Mouse (Mus musculus): ENCODE measurements around the gene Olfr1357. TPM values are rescaled to one million over a fixed set of nuclear protein-coding genes. Genes with fewer than 3 reads are reported as not detected.
A peak's percentile ranks its signal among the peaks of the same experiment; 100 is the strongest.

Olfr1357 gene
- total and polyA plus RNA-seq, 3 experiments, result not detected

DNA sequence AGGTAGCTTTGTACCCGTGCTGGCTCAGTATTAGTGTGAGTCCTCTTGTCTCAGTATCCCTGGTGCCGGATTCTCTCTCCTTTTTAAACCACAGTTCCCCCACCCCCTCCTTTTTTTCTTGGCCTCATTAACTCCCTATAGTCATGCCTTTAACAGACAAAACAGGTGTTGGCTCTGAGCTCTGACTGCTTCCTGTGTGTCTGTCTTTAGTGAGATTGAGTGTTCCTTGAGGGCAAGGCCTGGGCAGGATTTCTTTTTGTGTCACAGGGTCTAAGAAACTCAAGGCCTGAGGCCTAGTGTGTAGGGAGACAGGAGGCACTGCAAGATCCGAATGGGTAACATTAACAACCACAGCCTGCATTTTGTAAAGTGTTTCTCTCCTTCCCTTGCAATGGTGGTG lies 39.7 kb downstream of the Olfr1357 start:
- Histone ChIP-seq H3K36me3 (ENCODE audit: control insufficient read depth, insufficient read depth, low read length) (no peaks in the 10 kb centered on the region), H3K9ac (ENCODE audit: low read depth, low read length) (no peak overlapping the region), H3K4me3 (no peak overlapping the region), H3K27me3 (ENCODE audit: control insufficient read depth, insufficient read depth, low read length) (no peaks in the 10 kb centered on the region), H3K4me1 (ENCODE audit: control insufficient read depth, insufficient read depth, low read length) (peaks cover 3% of the 10 kb centered on the region), H3K27ac (no peak overlapping the region), H3K79me2 (replicated peaks; ENCODE audit: control insufficient read depth, insufficient read depth, low read length) (no peaks in the 10 kb centered on the region)
- WGBS, result 72% methylated on average over 3 of the region's 3 CpGs
- no peak for DNase-seq
- no peak for TF ChIP-seq CTCF (IDR thresholded peaks at IDR 0.05)
- no peak for TF ChIP-seq EP300 (IDR thresholded peaks at IDR 0.05; ENCODE audit: insufficient read depth, low read depth, low read length)
- no peak for TF ChIP-seq POLR2A (IDR thresholded peaks at IDR 0.05; ENCODE audit: insufficient read depth, low read depth, low read length)
- intact Hi-C loops (cut with DNase I), result loop anchor here (10.0 kb wide), 1 partner anchor 153 kb away; the partner anchor contains the start of gene Cstb

DNA sequence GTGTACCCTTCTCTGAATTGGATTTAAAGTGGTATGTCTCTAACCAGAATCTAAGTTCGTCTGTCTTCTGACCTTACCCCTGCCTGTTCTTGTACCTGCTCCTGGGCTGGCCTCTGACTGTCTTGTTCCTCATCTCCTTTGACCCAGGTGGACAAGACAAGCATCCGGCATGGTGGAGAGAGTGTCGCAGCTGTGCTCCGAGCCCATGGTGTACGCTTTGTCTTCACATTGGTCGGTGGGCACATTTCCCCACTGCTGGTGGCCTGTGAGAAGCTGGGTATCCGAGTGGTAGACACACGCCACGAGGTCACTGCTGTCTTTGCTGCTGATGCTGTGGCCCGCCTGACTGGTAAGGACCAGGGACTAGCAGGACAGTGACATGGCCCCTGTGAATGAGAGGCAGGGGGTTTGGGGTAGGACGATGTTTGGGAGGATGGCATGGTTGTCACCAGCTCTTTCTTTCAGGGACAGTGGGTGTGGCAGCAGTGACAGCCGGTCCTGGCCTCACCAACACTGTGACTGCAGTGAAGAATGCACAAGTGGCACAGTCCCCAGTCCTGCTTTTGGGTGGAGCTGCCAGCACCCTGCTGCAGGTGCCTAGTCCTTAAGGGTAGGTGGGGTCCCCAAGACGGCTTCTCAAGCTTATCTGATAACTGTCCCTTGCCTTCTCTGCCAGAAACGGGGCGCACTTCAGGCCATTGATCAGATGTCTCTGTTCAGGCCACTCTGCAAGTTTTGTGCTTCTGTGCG lies 41.3 kb downstream of the Olfr1357 start:
- Histone ChIP-seq H3K79me2 (replicated peaks; ENCODE audit: control insufficient read depth, insufficient read depth, low read length) (no peaks in the 10 kb centered on the region), H3K36me3 (ENCODE audit: control insufficient read depth, insufficient read depth, low read length) (no peaks in the 10 kb centered on the region), H3K4me3 (no peak overlapping the region), H3K27ac (no peak overlapping the region), H3K4me1 (ENCODE audit: control insufficient read depth, insufficient read depth, low read length) (peaks cover 3% of the 10 kb centered on the region), H3K9ac (ENCODE audit: low read depth, low read length) (no peak overlapping the region), H3K27me3 (ENCODE audit: control insufficient read depth, insufficient read depth, low read length) (no peaks in the 10 kb centered on the region)
- no peak for DNase-seq
- TF ChIP-seq POLR2A (IDR thresholded peaks at IDR 0.05; ENCODE audit: insufficient read depth, low read depth, low read length) (no peak), EP300 (IDR thresholded peaks at IDR 0.05; ENCODE audit: insufficient read depth, low read depth, low read length) (no peak), CTCF (IDR thresholded peaks at IDR 0.05) (no peak)
- intact Hi-C loops (cut with DNase I), result loop anchor here (10.0 kb wide), 1 partner anchor 152 kb away; the partner anchor contains the start of gene Cstb
- WGBS, result 93% methylated on average over 16 of the region's 16 CpGs

DNA sequence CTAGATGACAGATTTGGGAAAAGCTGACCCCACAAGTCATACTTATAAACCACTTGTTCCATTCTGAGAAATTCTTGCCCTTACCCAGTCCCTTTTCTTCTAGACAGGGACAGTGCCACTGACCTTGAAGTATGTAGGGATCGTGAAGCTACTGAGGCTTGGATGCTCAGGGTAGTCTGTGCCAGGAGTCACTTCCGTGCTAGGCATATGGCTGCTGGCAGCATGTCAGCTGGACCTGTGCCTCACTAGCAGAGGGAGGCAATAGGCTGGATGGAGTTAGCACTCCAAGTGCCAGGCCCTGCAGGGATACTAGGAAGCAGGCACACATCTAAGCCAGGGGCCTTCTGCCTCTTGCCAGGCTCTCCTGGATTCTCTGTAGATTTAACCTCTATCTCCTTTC lies 42.2 kb downstream of the Olfr1357 start:
- peak in 1 of 2 experiments; percentile 44 for DNase-seq
- TF ChIP-seq POLR2A (IDR thresholded peaks at IDR 0.05; ENCODE audit: insufficient read depth, low read depth, low read length) (no peak), CTCF (IDR thresholded peaks at IDR 0.05) (no peak), EP300 (IDR thresholded peaks at IDR 0.05; ENCODE audit: insufficient read depth, low read depth, low read length) (no peak)
- H3K27ac ChIP-seq, result peak overlapping the region; percentile 96; the same call in 1 of the 2 replicates
- peaks cover 3% of the 10 kb centered on the region for H3K4me1 ChIP-seq (ENCODE audit: control insufficient read depth, insufficient read depth, low read length)
- no peaks in the 10 kb centered on the region for H3K36me3 ChIP-seq (ENCODE audit: control insufficient read depth, insufficient read depth, low read length)
- no peaks in the 10 kb centered on the region for H3K79me2 ChIP-seq (replicated peaks; ENCODE audit: control insufficient read depth, insufficient read depth, low read length)
- no peak overlapping the region for H3K4me3 ChIP-seq
- no peaks in the 10 kb centered on the region for H3K27me3 ChIP-seq (ENCODE audit: control insufficient read depth, insufficient read depth, low read length)
- intact Hi-C loops (cut with DNase I), result loop anchor here (1.0 to 10.0 kb wide), 2 partner anchors 16 to 151 kb away; partner anchors contain the start of genes Cstb and Syde1
- no peak overlapping the region for H3K9ac ChIP-seq (ENCODE audit: low read depth, low read length)
- 13% methylated on average over 2 of the region's 2 CpGs for WGBS

DNA sequence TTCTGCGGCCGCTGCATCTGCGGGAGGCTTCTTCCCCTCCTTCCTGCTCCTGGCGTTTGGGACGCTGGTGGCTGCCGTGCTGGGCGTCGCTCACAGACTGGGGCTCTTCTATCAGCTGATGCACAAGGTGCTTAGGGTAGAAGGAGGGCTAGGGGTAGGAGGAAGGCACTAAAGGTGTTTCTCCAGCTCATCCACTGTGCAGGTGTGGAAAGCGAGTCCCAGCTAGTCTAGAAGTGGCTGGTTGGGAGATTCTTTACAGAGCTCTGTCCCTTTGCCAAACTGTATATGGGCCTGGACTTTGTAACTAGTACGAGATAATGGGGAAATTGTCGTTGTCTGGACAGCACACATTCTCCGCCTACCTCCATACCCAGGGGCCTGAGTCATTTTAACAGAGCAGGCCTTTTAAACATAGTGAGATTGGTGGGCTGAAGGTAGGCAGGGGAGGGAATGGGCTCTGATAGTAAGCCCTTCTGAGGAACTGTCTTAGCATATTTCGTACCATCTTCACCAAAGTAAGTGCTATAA lies 42.7 kb downstream of the Olfr1357 start:
- 6% methylated on average over 13 of the region's 13 CpGs for WGBS
- Histone ChIP-seq H3K4me1 (ENCODE audit: control insufficient read depth, insufficient read depth, low read length) (peaks cover 3% of the 10 kb centered on the region), H3K9ac (ENCODE audit: low read depth, low read length) (peak overlapping the region; percentile 58), H3K27me3 (ENCODE audit: control insufficient read depth, insufficient read depth, low read length) (no peaks in the 10 kb centered on the region), H3K27ac (peak overlapping the region; percentile 96), H3K79me2 (replicated peaks; ENCODE audit: control insufficient read depth, insufficient read depth, low read length) (no peaks in the 10 kb centered on the region), H3K36me3 (ENCODE audit: control insufficient read depth, insufficient read depth, low read length) (no peaks in the 10 kb centered on the region), H3K4me3 (peak overlapping the region; percentile 84)
- no peak for TF ChIP-seq CTCF (IDR thresholded peaks at IDR 0.05)
- no peak for TF ChIP-seq POLR2A (IDR thresholded peaks at IDR 0.05; ENCODE audit: insufficient read depth, low read depth, low read length)
- no peak for TF ChIP-seq EP300 (IDR thresholded peaks at IDR 0.05; ENCODE audit: insufficient read depth, low read depth, low read length)
- intact Hi-C loops (cut with DNase I), result loop anchor here (1.0 to 10.0 kb wide), 2 partner anchors 16 to 150 kb away; partner anchors contain the start of genes Cstb and Syde1
- DNase-seq, result no peak

DNA sequence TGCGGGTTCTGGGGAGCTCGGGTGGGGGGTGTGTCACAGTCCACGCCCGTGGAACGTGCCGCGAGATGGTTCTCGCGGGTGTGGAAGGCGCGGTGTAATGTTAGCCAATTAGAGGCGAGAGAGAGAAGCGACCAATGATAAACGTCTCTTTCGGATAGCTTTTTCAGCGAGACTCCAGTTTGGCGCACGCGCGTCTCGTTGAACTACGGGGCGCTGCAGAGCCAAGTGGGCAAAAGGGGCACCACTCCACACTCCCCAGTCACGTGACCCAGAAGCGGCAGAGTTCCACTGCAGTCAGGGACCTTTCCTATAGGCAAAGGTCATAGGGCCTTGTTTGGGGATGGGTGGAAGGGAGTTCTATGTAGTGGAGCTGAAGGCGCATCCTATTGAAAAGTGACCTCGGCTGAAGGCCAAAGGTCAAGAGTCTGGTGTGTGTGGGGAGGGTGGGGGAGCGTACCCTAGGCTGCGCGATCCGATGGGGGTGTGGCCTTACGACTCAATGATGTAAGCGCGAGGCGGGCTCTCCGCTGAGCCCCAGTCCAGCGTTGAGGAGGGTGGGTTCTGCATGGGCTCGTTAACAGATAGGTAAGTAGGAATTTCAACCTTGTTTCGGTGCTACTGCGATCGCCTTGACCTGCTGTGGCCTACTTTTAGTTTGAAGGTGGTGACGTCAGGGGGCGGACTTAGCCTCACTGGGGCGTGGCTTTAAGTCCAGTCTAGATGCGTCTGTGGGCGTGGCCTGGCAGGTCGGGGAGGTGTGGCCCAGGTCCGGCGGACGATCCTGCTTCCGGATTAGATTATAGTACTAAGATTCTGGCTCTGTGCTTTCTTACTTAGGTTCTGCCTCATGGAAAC lies 43.4 kb downstream of the Olfr1357 start, which contains the start of gene Ilvbl:
TSS of gene Ilvbl (plus strand) at position 97 of the 855 bp plus-strand sequence.
- TF ChIP-seq POLR2A (IDR thresholded peaks at IDR 0.05; ENCODE audit: insufficient read depth, low read depth, low read length) (peak; percentile 55), CTCF (IDR thresholded peaks at IDR 0.05) (0 out of 2 replicates have a peak, but pooled peaks have one; percentile 18), EP300 (IDR thresholded peaks at IDR 0.05; ENCODE audit: insufficient read depth, low read depth, low read length) (0 out of 2 replicates have a peak, but pooled peaks have one; percentile 40)
- no peaks in the 10 kb centered on the region for H3K36me3 ChIP-seq (ENCODE audit: control insufficient read depth, insufficient read depth, low read length)
- no peaks in the 10 kb centered on the region for H3K79me2 ChIP-seq (replicated peaks; ENCODE audit: control insufficient read depth, insufficient read depth, low read length)
- no peaks in the 10 kb centered on the region for H3K27me3 ChIP-seq (ENCODE audit: control insufficient read depth, insufficient read depth, low read length)
- H3K4me3 ChIP-seq, result peak within 1 kb of the TSS; percentile 84
- WGBS, result under 1% methylated on average over 51 of the region's 51 CpGs
- peak within 1 kb of the TSS; percentile 96 for H3K27ac ChIP-seq
- H3K9ac ChIP-seq (ENCODE audit: low read depth, low read length), result peak within 1 kb of the TSS; percentile 68
- H3K4me1 ChIP-seq (ENCODE audit: control insufficient read depth, insufficient read depth, low read length), result peaks cover 3% of the 10 kb centered on the region
- DNase-seq, result peak; percentile 94 to 95
- intact Hi-C loops (cut with DNase I), result loop anchor here (1.0 to 10.0 kb wide), 2 partner anchors 17 to 150 kb away; partner anchors contain the start of genes Cstb and Syde1

All from heart, adult 2 months (tissue).